Mouse (Mus musculus) midbrain, embryonic 15.5 days (tissue): ENCODE measurements around the gene Gm19965. TPM values are rescaled to one million over a fixed set of nuclear protein-coding genes. Genes with fewer than 3 reads are reported as not detected.

Source experiments
- ATAC-seq: fragments of 200-750 bp; cut with Nextera tagmentation; replicated peaks from 2 replicates; pipeline ENCODE4 v1.8.0; 2017; ENCODE audit warnings: moderate TSS enrichment
- H3K27ac ChIP-seq: fragments of 300-500 bp; sonication (generic); 2 replicates; pipeline ENCODE4 v1.5.1; 2015; ENCODE audit warnings: mild to moderate bottlenecking, inconsistent platforms
- H3K27me3 ChIP-seq: fragments of 300-500 bp; sonication (generic); replicated peaks from 2 replicates; pipeline ENCODE4 v1.6.1; 2015; ENCODE audit warnings: inconsistent platforms
- H3K36me3 ChIP-seq: fragments of 300-500 bp; sonication (generic); replicated peaks from 2 replicates; pipeline ENCODE4 v1.6.1; 2015; ENCODE audit warnings: inconsistent platforms
- H3K4me1 ChIP-seq: fragments of 300-500 bp; sonication (generic); 2 replicates; pipeline ENCODE4 v1.6.1; 2015; ENCODE audit warnings: inconsistent platforms
- H3K4me2 ChIP-seq: fragments of 300-500 bp; sonication (generic); 2 replicates; pipeline ENCODE4 v1.6.1; 2015; ENCODE audit warnings: inconsistent platforms, mild to moderate bottlenecking, moderate library complexity
- H3K4me3 ChIP-seq: fragments of 300-500 bp; sonication (generic); 2 replicates; pipeline ENCODE4 v1.5.1; 2015; ENCODE audit warnings: mild to moderate bottlenecking, inconsistent platforms
- H3K9ac ChIP-seq: fragments of 300-500 bp; sonication (generic); 2 replicates; pipeline ENCODE4 v1.6.1; 2015; ENCODE audit warnings: mild to moderate bottlenecking, inconsistent platforms
- H3K9me3 ChIP-seq: fragments of 300-500 bp; sonication (generic); 2 replicates; pipeline ENCODE4 v1.6.1; 2016; ENCODE audit warnings: inconsistent platforms
- WGBS: fragments of 180-500 bp; shearing (Covaris S2); methylation state at CpG from one replicate; pipeline ENCODE4 v1.1.7; 2015; ENCODE audit warnings: mixed read lengths; 5-methylcytosine and 5-hydroxymethylcytosine counted together
- polyA plus RNA-seq: library from polyadenylated mRNA; unstranded; fragments of >200 nt; fragmentation: Nextera tagmentation; extraction: Ambion mirVana; gene quantifications from 2 replicates; pipeline ENCODE4 v1.2.1, GENCODE M21; 2015

Gene Gm19965
- not detected in 2 replicates for polyA plus RNA-seq

DNA sequence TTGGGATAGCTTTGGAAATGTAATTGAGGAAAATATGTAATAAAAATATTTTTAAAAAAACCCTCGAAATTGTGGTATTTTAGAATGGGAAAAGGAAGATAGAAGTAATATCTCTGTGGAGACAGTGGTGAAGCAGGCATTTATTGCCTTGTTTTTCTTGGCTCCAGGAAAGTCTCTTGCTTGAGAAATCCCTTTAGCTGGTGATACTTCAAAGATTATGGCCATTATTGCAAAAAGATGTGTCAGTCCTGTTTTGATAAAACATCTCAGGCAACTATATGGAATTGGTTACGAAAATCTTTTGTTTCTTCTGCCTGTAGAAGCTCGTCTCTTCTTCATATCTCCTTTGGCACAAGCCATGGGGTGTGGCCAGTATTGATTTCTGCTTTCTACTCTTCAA lies at the start of gene Gm19965:
Gene Gm19965, plus strand, starts transcription at position 301 of the 400 bp plus-strand sequence.
- H3K27ac ChIP-seq, result no peak within 1 kb of the TSS
- no peaks in the 10 kb centered on the region for H3K9me3 ChIP-seq
- no peaks in the 10 kb centered on the region for H3K4me1 ChIP-seq
- no peak within 1 kb of the TSS for H3K4me3 ChIP-seq
- no peaks in the 10 kb centered on the region for H3K36me3 ChIP-seq
- no peak for ATAC-seq
- no peak within 1 kb of the TSS for H3K9ac ChIP-seq
- WGBS, result 79% methylated on average over 3 of the region's 3 CpGs
- H3K27me3 ChIP-seq, result no peaks in the 10 kb centered on the region
- no peak within 1 kb of the TSS for H3K4me2 ChIP-seq

GRCm38 (mm10) chr1:116782471-116782989 lies 20.3 kb upstream of the Gm19965 start:
- ATAC-seq, result no peak

More at GRCm38 (mm10) chr1:116782471-116782989, 20.3 kb upstream of the Gm19965 start:
- H3K36me3 ChIP-seq, result no peaks in the 10 kb centered on the region
- H3K9ac ChIP-seq, result no peak overlapping the region
- no peak overlapping the region for H3K4me2 ChIP-seq
- no peaks in the 10 kb centered on the region for H3K9me3 ChIP-seq
- H3K27ac ChIP-seq, result no peak overlapping the region
- H3K4me1 ChIP-seq, result no peaks in the 10 kb centered on the region
- WGBS, result 96% methylated on average over 8 of the region's 8 CpGs
- H3K27me3 ChIP-seq, result no peaks in the 10 kb centered on the region
- H3K4me3 ChIP-seq, result no peak overlapping the region
